Mouse (Mus musculus): Measurements from ENCODE around the gene Bok.

DNA sequence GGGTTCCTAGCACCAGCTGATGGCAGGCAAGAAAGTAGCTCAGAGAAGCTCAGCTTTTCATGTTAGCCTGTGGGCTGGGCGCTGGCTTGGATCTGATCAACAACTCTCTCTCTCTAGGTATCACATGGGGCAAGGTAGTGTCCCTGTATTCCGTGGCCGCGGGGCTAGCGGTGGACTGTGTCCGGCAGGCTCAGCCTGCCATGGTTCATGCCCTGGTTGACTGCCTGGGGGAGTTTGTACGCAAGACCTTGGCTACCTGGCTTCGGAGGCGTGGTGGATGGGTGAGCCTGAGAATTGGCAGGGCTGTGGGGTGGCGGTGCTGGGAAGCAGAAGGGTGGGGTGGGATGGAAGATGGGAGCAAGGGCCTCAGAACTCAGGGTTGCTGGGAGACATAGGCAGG lies 8.5 kb downstream of the Bok start:
- TF ChIP-seq SIN3A (IDR thresholded peaks at IDR 0.05; ENCODE audit: low read length) (no peak), MYB (IDR thresholded peaks at IDR 0.05; ENCODE audit: low read depth, low read length) (no peak), ZNF384 (IDR thresholded peaks at IDR 0.05; ENCODE audit: low read depth, low read length) (no peak), TAL1 (IDR thresholded peaks at IDR 0.05; ENCODE audit: low read length) (no peak), POLR2A (IDR thresholded peaks at IDR 0.05; ENCODE audit: control insufficient read depth in 1 of 2, insufficient read depth in 1 of 2, low read depth in 1 of 2, low read length in 2 of 2, poor library complexity in 1 of 2) (no peak)

Data from MEL (cell line).